Mouse (Mus musculus): ENCODE measurements around the gene Itgb4. TPM values are rescaled to one million over a fixed set of nuclear protein-coding genes. Genes with fewer than 3 reads are reported as not detected.

Gene Itgb4
- polyA plus RNA-seq, 1 experiment from 2014 or later: 10.2 TPM

DNA sequence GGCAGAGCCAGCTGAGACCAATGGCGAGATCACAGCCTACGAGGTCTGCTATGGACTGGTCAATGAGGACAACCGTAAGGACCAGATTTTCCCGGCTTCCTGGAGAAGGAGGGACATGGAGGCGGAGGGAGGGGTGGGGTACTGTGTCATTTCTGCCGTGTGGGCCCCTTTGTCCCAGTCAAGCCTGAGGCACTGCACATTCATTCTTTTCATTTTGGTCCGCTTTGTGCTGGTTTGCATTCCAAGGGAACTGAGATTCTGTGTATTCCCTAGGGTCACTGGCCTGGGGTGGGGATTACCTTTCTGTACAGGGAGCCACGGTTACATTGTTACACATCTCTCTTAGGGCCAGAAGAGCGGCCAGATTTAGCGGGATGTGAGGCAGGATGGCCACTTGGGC is 26.1 kb downstream of the Itgb4 start:
- no peak overlapping the region for H3K4me2 ChIP-seq (replicated peaks; ENCODE audit: low read depth, low read length)
- H3K4me1 ChIP-seq (ENCODE audit: control insufficient read depth, insufficient read depth, low read length): 0 out of 2 replicates have a peak, but pooled peaks cover 5% of the 10 kb centered on the region
- 55% methylated on average over 10 of the region's 10 CpGs for WGBS
- no peak overlapping the region for H3K4me3 ChIP-seq (ENCODE audit: low read depth, low read length)
- H3K9me3 ChIP-seq (ENCODE audit: control insufficient read depth, low read depth, low read length): no peaks in the 10 kb centered on the region; the same call in 1 of the 2 replicates
- no peaks in the 10 kb centered on the region for H3K27me3 ChIP-seq (ENCODE audit: control insufficient read depth, insufficient read depth, low read length)
- H3K36me3 ChIP-seq (ENCODE audit: control insufficient read depth, insufficient read depth, low read length): no peaks in the 10 kb centered on the region
- ATAC-seq (ENCODE audit: insufficient number of reproducible peaks, insufficient read depth, low FRiP score, low read depth): no peak
- H3K27ac ChIP-seq (ENCODE audit: low read length): no peak overlapping the region
- H3K9ac ChIP-seq (replicated peaks; ENCODE audit: low read depth, low read length): no peak overlapping the region

GRCm38 (mm10) chr11:116001725-116002124 is 27.2 kb downstream of the Itgb4 start:
- H3K9me3 ChIP-seq (ENCODE audit: control insufficient read depth, low read depth, low read length): no peaks in the 10 kb centered on the region; the same call in 1 of the 2 replicates
- H3K4me3 ChIP-seq (ENCODE audit: low read depth, low read length): no peak overlapping the region
- H3K9ac ChIP-seq (replicated peaks; ENCODE audit: low read depth, low read length): no peak overlapping the region
- H3K4me2 ChIP-seq (replicated peaks; ENCODE audit: low read depth, low read length): no peak overlapping the region
- H3K27ac ChIP-seq (ENCODE audit: low read length): no peak overlapping the region
- ATAC-seq (ENCODE audit: insufficient number of reproducible peaks, insufficient read depth, low FRiP score, low read depth): no peak
- 75% methylated on average over 6 of the region's 6 CpGs for WGBS
- no peaks in the 10 kb centered on the region; the same call in 1 of the 2 replicates for H3K36me3 ChIP-seq (ENCODE audit: control insufficient read depth, insufficient read depth, low read length)
- 0 out of 2 replicates have a peak, but pooled peaks cover 5% of the 10 kb centered on the region for H3K4me1 ChIP-seq (ENCODE audit: control insufficient read depth, insufficient read depth, low read length)
- H3K27me3 ChIP-seq (ENCODE audit: control insufficient read depth, insufficient read depth, low read length): no peaks in the 10 kb centered on the region

- Histone ChIP-seq H3K36me3 (ENCODE audit: control insufficient read depth, insufficient read depth, low read length) (peaks cover 11% of the 10 kb centered on the region; the same call in 1 of the 2 replicates), H3K9me3 (ENCODE audit: control insufficient read depth, low read depth, low read length) (no peaks in the 10 kb centered on the region; the same call in 1 of the 2 replicates), H3K4me2 (replicated peaks; ENCODE audit: low read depth, low read length) (no peak overlapping the region), H3K27me3 (ENCODE audit: control insufficient read depth, insufficient read depth, low read length) (no peaks in the 10 kb centered on the region), H3K4me1 (ENCODE audit: control insufficient read depth, insufficient read depth, low read length) (0 out of 2 replicates have a peak, but pooled peaks cover 5% of the 10 kb centered on the region), H3K27ac (ENCODE audit: low read length) (no peak overlapping the region), H3K4me3 (ENCODE audit: low read depth, low read length) (no peak overlapping the region), H3K9ac (replicated peaks; ENCODE audit: low read depth, low read length) (no peak overlapping the region)
- 84% methylated on average over 3 of the region's 3 CpGs for WGBS
- ATAC-seq (ENCODE audit: insufficient number of reproducible peaks, insufficient read depth, low FRiP score, low read depth): no peak
Measured at GRCm38 (mm10) chr11:116002894-116003293, 28.4 kb downstream of the Itgb4 start.

GRCm38 (mm10) chr11:116004186-116004823 is 29.8 kb downstream of the Itgb4 start:
- Histone ChIP-seq H3K4me1 (ENCODE audit: control insufficient read depth, insufficient read depth, low read length) (0 out of 2 replicates have a peak, but pooled peaks cover 5% of the 10 kb centered on the region), H3K27me3 (ENCODE audit: control insufficient read depth, insufficient read depth, low read length) (no peaks in the 10 kb centered on the region), H3K9me3 (ENCODE audit: control insufficient read depth, low read depth, low read length) (no peaks in the 10 kb centered on the region; the same call in 1 of the 2 replicates), H3K36me3 (ENCODE audit: control insufficient read depth, insufficient read depth, low read length) (peaks cover 17% of the 10 kb centered on the region; the same call in 1 of the 2 replicates), H3K4me2 (replicated peaks; ENCODE audit: low read depth, low read length) (peak overlapping the region; percentile 65), H3K27ac (ENCODE audit: low read length) (peak overlapping the region; percentile 79; the same call in 1 of the 2 replicates), H3K4me3 (ENCODE audit: low read depth, low read length) (peak overlapping the region; percentile 10), H3K9ac (replicated peaks; ENCODE audit: low read depth, low read length) (no peak overlapping the region; the same call in 1 of the 2 replicates)
- 34% methylated on average over 8 of the region's 8 CpGs for WGBS
- ATAC-seq (ENCODE audit: insufficient number of reproducible peaks, insufficient read depth, low FRiP score, low read depth): no peak

DNA sequence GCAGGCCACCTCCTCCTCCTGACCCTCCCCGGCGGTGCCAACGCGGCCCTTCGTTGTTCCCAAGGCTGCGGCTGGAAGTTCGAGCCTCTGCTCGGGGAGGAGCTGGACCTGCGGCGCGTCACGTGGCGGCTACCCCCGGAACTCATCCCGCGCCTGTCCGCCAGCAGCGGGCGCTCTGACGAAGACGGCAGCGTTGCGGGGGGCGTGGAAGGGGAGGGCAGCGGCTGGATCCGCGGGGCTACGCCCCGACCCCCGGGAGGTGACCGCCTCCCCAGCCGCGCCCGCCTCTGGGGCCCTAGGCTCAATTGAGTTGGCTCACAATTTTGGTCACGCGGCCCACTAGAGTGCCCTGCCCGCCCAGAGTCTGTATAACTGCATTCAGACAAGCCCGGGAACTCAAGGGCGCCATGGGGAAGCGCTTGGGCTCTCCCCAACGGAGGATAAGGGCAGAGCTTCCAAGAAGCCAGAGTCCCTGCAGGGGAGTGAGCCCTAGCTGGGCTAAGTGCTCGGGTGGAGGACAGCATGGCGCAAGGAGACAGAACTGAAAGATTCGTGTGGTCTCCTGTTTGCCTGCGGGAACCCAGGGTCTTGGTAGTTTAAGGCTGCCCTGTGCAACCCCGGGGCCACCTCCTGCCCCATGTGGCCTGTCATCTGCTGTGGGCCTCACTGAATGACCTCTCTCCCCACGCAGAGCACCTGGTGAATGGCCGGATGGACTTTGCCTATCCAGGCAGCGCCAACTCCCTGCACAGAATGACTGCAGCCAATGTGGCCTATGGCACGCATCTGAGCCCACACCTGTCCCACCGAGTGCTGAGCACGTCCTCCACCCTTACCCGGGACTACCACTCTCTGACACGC is 30.6 kb downstream of the Itgb4 start:
- ATAC-seq (ENCODE audit: insufficient number of reproducible peaks, insufficient read depth, low FRiP score, low read depth): peak; percentile 79
- Histone ChIP-seq H3K9ac (replicated peaks; ENCODE audit: low read depth, low read length) (peak overlapping the region; percentile 44), H3K4me3 (ENCODE audit: low read depth, low read length) (peak overlapping the region; percentile 10), H3K4me2 (replicated peaks; ENCODE audit: low read depth, low read length) (peak overlapping the region; percentile 65), H3K4me1 (ENCODE audit: control insufficient read depth, insufficient read depth, low read length) (0 out of 2 replicates have a peak, but pooled peaks cover 5% of the 10 kb centered on the region), H3K27me3 (ENCODE audit: control insufficient read depth, insufficient read depth, low read length) (no peaks in the 10 kb centered on the region), H3K9me3 (ENCODE audit: control insufficient read depth, low read depth, low read length) (no peaks in the 10 kb centered on the region; the same call in 1 of the 2 replicates), H3K36me3 (ENCODE audit: control insufficient read depth, insufficient read depth, low read length) (peaks cover 23% of the 10 kb centered on the region), H3K27ac (ENCODE audit: low read length) (peak overlapping the region; percentile 79)
- 7% methylated on average over 49 of the region's 54 CpGs for WGBS

DNA sequence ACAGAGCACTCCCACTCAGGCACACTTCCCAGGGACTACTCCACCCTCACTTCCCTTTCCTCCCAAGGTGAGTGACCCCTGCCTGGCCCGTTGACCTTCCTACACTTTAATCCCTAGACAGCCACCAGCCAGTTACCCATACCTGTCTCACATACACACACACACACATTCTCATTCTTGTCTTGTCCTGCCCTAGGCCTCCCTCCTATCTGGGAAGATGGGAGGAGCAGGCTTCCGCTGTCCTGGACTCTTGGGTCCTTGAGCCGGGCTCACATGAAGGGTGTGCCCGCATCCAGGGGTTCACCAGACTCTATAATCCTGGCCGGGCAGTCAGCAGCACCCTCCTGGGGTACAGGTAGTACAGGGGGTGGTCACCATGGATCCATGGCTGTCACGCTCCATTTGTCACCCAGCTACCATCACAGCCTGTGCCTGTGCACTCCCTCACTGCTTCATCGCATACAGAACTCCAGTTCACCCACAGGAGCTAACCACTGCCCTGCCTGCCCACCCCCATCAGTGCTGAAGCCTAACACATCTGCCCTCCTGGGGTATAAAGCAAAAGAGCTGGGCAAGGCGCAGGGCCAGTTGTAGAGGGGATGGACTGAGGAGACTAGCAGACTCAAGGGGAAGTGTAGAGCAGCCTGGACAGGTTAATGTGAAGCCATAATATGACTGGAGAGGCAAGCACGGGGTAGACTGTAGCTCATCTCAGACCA is 31.4 kb downstream of the Itgb4 start:
- peak; percentile 21; the same call in 1 of the 2 replicates for ATAC-seq (ENCODE audit: insufficient number of reproducible peaks, insufficient read depth, low FRiP score, low read depth)
- peak overlapping the region; percentile 79; the same call in 1 of the 2 replicates for H3K27ac ChIP-seq (ENCODE audit: low read length)
- H3K4me3 ChIP-seq (ENCODE audit: low read depth, low read length): no peak overlapping the region; the same call in 1 of the 2 replicates
- H3K4me2 ChIP-seq (replicated peaks; ENCODE audit: low read depth, low read length): peak overlapping the region; percentile 65
- H3K9me3 ChIP-seq (ENCODE audit: control insufficient read depth, low read depth, low read length): no peaks in the 10 kb centered on the region; the same call in 1 of the 2 replicates
- peaks cover 23% of the 10 kb centered on the region for H3K36me3 ChIP-seq (ENCODE audit: control insufficient read depth, insufficient read depth, low read length)
- H3K4me1 ChIP-seq (ENCODE audit: control insufficient read depth, insufficient read depth, low read length): 0 out of 2 replicates have a peak, but pooled peaks cover 5% of the 10 kb centered on the region
- H3K27me3 ChIP-seq (ENCODE audit: control insufficient read depth, insufficient read depth, low read length): no peaks in the 10 kb centered on the region
- 71% methylated on average over 9 of the region's 9 CpGs for WGBS
- H3K9ac ChIP-seq (replicated peaks; ENCODE audit: low read depth, low read length): peak overlapping the region; percentile 44; the same call in 1 of the 2 replicates

DNA sequence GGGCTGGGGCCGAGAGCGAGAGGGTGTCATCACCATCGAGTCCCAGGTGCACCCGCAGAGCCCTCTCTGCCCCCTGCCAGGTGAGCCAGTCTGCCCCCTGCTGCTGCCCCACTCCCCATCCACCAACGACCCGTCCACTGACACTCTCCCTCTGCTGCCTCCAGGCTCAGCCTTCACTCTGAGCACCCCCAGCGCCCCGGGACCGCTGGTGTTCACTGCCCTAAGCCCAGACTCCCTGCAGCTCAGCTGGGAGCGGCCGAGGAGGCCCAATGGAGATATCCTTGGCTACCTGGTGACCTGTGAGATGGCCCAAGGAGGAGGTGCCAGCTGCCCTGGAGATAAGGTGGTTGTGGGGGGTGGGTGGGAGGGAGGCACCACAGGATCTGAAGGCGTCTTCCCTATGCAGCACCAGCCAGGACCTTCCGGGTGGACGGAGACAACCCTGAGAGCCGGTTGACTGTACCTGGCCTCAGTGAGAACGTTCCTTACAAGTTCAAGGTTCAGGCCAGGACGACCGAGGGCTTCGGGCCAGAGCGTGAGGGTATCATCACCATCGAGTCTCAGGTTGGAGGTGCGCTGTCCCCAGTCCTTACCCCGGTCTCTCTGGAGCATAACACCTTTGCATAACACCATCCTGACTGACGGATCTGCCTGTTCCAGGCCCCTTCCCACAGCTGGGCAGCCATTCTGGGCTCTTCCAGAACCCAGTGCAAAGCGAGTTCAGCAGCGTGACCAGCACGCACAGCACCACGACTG is 32.8 kb downstream of the Itgb4 start:
- ATAC-seq (ENCODE audit: insufficient number of reproducible peaks, insufficient read depth, low FRiP score, low read depth): no peak
- no peak overlapping the region for H3K4me2 ChIP-seq (replicated peaks; ENCODE audit: low read depth, low read length)
- WGBS: 86% methylated on average over 28 of the region's 28 CpGs
- H3K9me3 ChIP-seq (ENCODE audit: control insufficient read depth, low read depth, low read length): no peaks in the 10 kb centered on the region; the same call in 1 of the 2 replicates
- H3K27ac ChIP-seq (ENCODE audit: low read length): no peak overlapping the region
- H3K9ac ChIP-seq (replicated peaks; ENCODE audit: low read depth, low read length): no peak overlapping the region
- H3K36me3 ChIP-seq (ENCODE audit: control insufficient read depth, insufficient read depth, low read length): peaks cover 23% of the 10 kb centered on the region
- H3K27me3 ChIP-seq (ENCODE audit: control insufficient read depth, insufficient read depth, low read length): no peaks in the 10 kb centered on the region
- H3K4me3 ChIP-seq (ENCODE audit: low read depth, low read length): no peak overlapping the region
- H3K4me1 ChIP-seq (ENCODE audit: control insufficient read depth, insufficient read depth, low read length): peaks cover 13% of the 10 kb centered on the region

Measured in stomach, embryonic 14.5 days (tissue).